Mouse (Mus musculus) limb, embryonic 11.5 days (tissue): ENCODE results near the gene Siglech. TPM values are rescaled to one million over a fixed set of nuclear protein-coding genes. Genes with fewer than 3 reads are reported as not detected.

Experiments used
- ATAC-seq: fragments of 200-750 bp; cut with Nextera tagmentation; 2 replicates; pipeline ENCODE4 v1.8.0; 2017; ENCODE audit warnings: low read depth; ENCODE audit not compliant: insufficient number of reproducible peaks, low FRiP score, low TSS enrichment
- DNase-seq: peaks from one replicate; pipeline ENCODE4 v3.0.0-alpha.2; 2015; ENCODE audit warnings: low spot score
- H3K27ac ChIP-seq: fragments of 300-500 bp; sonication (generic); replicated peaks from 2 replicates; pipeline ENCODE4 v1.5.1; 2014; ENCODE audit warnings: low read depth, mild to moderate bottlenecking, low read length
- H3K27me3 ChIP-seq: fragments of 300-500 bp; sonication (generic); 2 replicates; pipeline ENCODE4 v1.6.1; 2014; ENCODE audit warnings: mild to moderate bottlenecking, low read length, mixed read lengths; ENCODE audit not compliant: control insufficient read depth, insufficient read depth
- H3K36me3 ChIP-seq: fragments of 300-500 bp; sonication (generic); 2 replicates; pipeline ENCODE4 v1.6.1; 2014; ENCODE audit warnings: mild to moderate bottlenecking, low read length, moderate library complexity, mixed read lengths; ENCODE audit not compliant: control insufficient read depth, insufficient read depth
- H3K4me1 ChIP-seq: fragments of 300-500 bp; sonication (generic); 2 replicates; pipeline ENCODE4 v1.6.1; 2014; ENCODE audit warnings: low read length, mixed read lengths; ENCODE audit not compliant: control insufficient read depth, insufficient read depth
- H3K4me2 ChIP-seq: fragments of 300-500 bp; sonication (generic); 2 replicates; pipeline ENCODE4 v1.6.1; 2014; ENCODE audit warnings: low read depth, mild to moderate bottlenecking, moderate library complexity; ENCODE audit not compliant: severe bottlenecking
- H3K4me3 ChIP-seq: fragments of 300-500 bp; sonication (generic); 2 replicates; pipeline ENCODE4 v1.5.1; 2014; ENCODE audit warnings: low read depth, low read length
- H3K9ac ChIP-seq: fragments of 300-500 bp; sonication (generic); 2 replicates; pipeline ENCODE4 v1.6.1; 2014; ENCODE audit warnings: mild to moderate bottlenecking, low read length
- H3K9me3 ChIP-seq: fragments of 300-500 bp; sonication (generic); 2 replicates; pipeline ENCODE4 v1.6.1; 2016; ENCODE audit warnings: low read length; ENCODE audit not compliant: control insufficient read depth
- WGBS: fragments of 180-500 bp; shearing (Covaris S2); extraction: QIAGEN DNeasy Blood & Tissue Kit; methylation state at CpG from one replicate; pipeline ENCODE4 v1.1.7; 2014; 5-methylcytosine and 5-hydroxymethylcytosine counted together
- polyA plus RNA-seq: library from polyadenylated mRNA; unstranded; fragments of >200 nt; fragmentation: Nextera tagmentation; extraction: Ambion mirVana; gene quantifications from 2 replicates; pipeline ENCODE4 v1.2.1, GENCODE M21; 2014

Gene Siglech
- polyA plus RNA-seq, 1 experiment from 2014 or later = 0.51 TPM

DNA sequence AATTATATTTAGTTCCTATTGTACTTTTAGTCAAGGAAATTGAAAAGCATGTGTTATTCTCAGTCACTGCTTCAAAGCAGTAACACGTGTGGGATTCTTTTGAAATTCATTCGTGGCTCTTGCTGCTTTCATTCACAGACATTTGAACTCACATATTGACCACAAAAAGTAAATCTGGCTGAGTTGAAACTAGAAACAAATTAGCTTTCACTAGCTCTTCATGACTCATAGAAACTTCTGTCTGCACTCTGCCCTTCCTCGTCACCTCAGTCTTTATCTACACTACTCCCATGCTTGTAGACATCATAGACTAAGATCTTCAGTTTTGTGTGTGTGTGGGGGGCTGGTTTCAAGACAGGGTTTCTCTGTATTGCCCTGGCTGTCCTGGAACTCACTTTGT is 32.0 kb downstream of the Siglech start:
- Histone ChIP-seq H3K4me2 (no peak overlapping the region), H3K9me3 (no peaks in the 10 kb centered on the region), H3K4me3 (no peak overlapping the region), H3K9ac (no peak overlapping the region), H3K4me1 (0 out of 2 replicates have a peak, but pooled peaks cover 2% of the 10 kb centered on the region), H3K36me3 (peaks cover 23% of the 10 kb centered on the region; the same call in 1 of the 2 replicates), H3K27me3 (no peaks in the 10 kb centered on the region), H3K27ac (no peak overlapping the region)
- WGBS = 93% methylated on average over 3 of the region's 3 CpGs
- DNase-seq (no peak), ATAC-seq (no peak)

DNA sequence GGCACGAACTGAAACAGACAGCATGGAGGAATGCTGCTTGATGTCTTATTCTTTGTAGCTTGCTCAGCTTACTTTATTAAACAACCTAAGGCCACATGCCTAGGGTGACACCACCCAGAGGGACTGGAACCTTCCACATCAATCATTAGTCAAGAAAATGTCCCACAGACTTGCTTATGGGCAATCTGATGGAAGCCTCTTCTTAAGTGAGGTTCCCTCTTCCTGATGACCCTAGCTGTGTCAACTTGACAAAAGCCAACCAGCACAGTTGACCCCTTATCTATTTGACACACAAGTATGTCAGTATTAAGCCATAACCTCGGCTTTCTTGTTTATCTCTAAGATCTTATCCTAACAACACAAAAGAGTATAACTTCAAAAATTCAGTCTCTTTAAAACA is 42.0 kb downstream of the Siglech start:
- DNase-seq (no peak), ATAC-seq (no peak)
- Histone ChIP-seq H3K4me2 (no peak overlapping the region), H3K27ac (no peak overlapping the region), H3K4me3 (no peak overlapping the region), H3K36me3 (peaks cover 11% of the 10 kb centered on the region), H3K9me3 (no peaks in the 10 kb centered on the region), H3K4me1 (no peaks in the 10 kb centered on the region), H3K9ac (no peak overlapping the region), H3K27me3 (no peaks in the 10 kb centered on the region)
- 89% methylated on average over 2 of the region's 2 CpGs for WGBS

- DNase-seq (no peak), ATAC-seq (no peak)
- WGBS = 89% methylated on average over 5 of the region's 5 CpGs
- Histone ChIP-seq H3K36me3 (peaks cover 18% of the 10 kb centered on the region), H3K9ac (no peak overlapping the region), H3K4me1 (no peaks in the 10 kb centered on the region), H3K27ac (no peak overlapping the region), H3K4me3 (no peak overlapping the region), H3K27me3 (no peaks in the 10 kb centered on the region), H3K9me3 (no peaks in the 10 kb centered on the region), H3K4me2 (no peak overlapping the region)
Observed at GRCm38 (mm10) chr7:55824468-55824867, 56.5 kb downstream of the Siglech start.

DNA sequence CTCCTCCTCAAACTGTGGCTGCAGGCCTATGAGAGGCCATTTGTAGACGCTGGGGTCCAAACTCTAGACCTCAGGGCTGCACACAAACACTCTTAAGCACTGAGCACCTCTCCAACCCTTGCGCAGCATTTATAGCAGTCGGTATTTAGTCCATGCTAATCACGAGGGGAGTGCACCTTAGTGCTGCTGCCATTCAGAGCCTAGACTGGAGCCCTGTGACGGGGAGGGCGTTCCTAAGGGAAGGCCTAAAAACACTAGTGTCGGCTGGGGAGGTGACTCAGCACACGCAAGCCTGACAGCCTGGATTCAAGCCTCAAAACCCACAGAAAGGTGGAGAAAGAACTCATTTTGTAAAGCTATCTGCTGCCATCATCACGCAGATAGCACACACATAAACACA is 59.6 kb downstream of the Siglech start:
- Histone ChIP-seq H3K27me3 (no peaks in the 10 kb centered on the region), H3K9ac (no peak overlapping the region), H3K4me2 (no peak overlapping the region), H3K4me1 (no peaks in the 10 kb centered on the region), H3K36me3 (peaks cover 19% of the 10 kb centered on the region), H3K27ac (no peak overlapping the region), H3K4me3 (no peak overlapping the region), H3K9me3 (no peaks in the 10 kb centered on the region)
- DNase-seq (no peak), ATAC-seq (no peak)
- WGBS = 91% methylated on average over 9 of the region's 9 CpGs

Other genes with a start within 250 kb of the Siglech start
- 34.1 and 42.2 TPM in 2 replicates for gene Tubgcp5, start 26.0 kb downstream of the Siglech start, polyA plus RNA-seq
- gene Cyfip1, start 73.6 kb downstream of the Siglech start, polyA plus RNA-seq = 118 and 120 TPM in 2 replicates
- gene Nipa2, start 194.3 kb downstream of the Siglech start, polyA plus RNA-seq = 49.8 and 53.7 TPM in 2 replicates